Mouse (Mus musculus) embryonic facial prominence, embryonic 14.5 days (tissue): ENCODE results near the gene Prorsd1. TPM values are rescaled to one million over a fixed set of nuclear protein-coding genes. Genes with fewer than 3 reads are reported as not detected.
"Not testable (repeated sequence)": the region's sequence is repeated elsewhere in the genome, so short reads cannot be mapped to it uniquely, and the experiment has no call there.

Experiments
- ATAC-seq: fragments of 200-750 bp; cut with Nextera tagmentation; 2 replicates; pipeline ENCODE4 v1.8.0; 2017; ENCODE audit warnings: low read depth, moderate number of reproducible peaks, moderate TSS enrichment
- DNase-seq: peaks from one replicate; pipeline ENCODE4 v3.0.0-alpha.2; 2015; ENCODE audit warnings: low spot score
- H3K27ac ChIP-seq: fragments of 300-500 bp; sonication (generic); replicated peaks from 2 replicates; pipeline ENCODE4 v1.5.1; 2014; ENCODE audit warnings: low read depth, mild to moderate bottlenecking, low read length, moderate library complexity
- H3K27me3 ChIP-seq: fragments of 300-500 bp; sonication (generic); replicated peaks from 2 replicates; pipeline ENCODE4 v1.6.1; 2014; ENCODE audit warnings: low read length; ENCODE audit not compliant: control insufficient read depth, insufficient read depth
- H3K36me3 ChIP-seq: fragments of 300-500 bp; sonication (generic); 2 replicates; pipeline ENCODE4 v1.6.1; 2014; ENCODE audit warnings: low read length, mixed read lengths; ENCODE audit not compliant: control insufficient read depth, insufficient read depth
- H3K4me1 ChIP-seq: fragments of 300-500 bp; sonication (generic); 2 replicates; pipeline ENCODE4 v1.6.1; 2014; ENCODE audit warnings: antibody characterized with exemption, low read length; ENCODE audit not compliant: control insufficient read depth, insufficient read depth
- H3K4me2 ChIP-seq: fragments of 300-500 bp; sonication (generic); 2 replicates; pipeline ENCODE4 v1.6.1; 2014; ENCODE audit warnings: low read depth, mild to moderate bottlenecking, low read length, moderate library complexity, mixed read lengths
- H3K4me3 ChIP-seq: fragments of 300-500 bp; sonication (generic); 2 replicates; pipeline ENCODE4 v1.5.1; 2014; ENCODE audit warnings: low read depth, mild to moderate bottlenecking, low read length
- H3K9ac ChIP-seq: fragments of 300-500 bp; sonication (generic); 2 replicates; pipeline ENCODE4 v1.6.1; 2014; ENCODE audit warnings: low read depth, mild to moderate bottlenecking, low read length, moderate library complexity, mixed read lengths
- H3K9me3 ChIP-seq: fragments of 300-500 bp; sonication (generic); 2 replicates; pipeline ENCODE4 v1.6.1; 2016; ENCODE audit warnings: low read length; ENCODE audit not compliant: control insufficient read depth
- WGBS: fragments of 180-500 bp; shearing (Covaris S2); extraction: QIAGEN DNeasy Blood & Tissue Kit; methylation state at CpG from one replicate; pipeline ENCODE4 v1.1.7; 2014; 5-methylcytosine and 5-hydroxymethylcytosine counted together
- polyA plus RNA-seq: library from polyadenylated mRNA; unstranded; fragments of >200 nt; fragmentation: Nextera tagmentation; extraction: Ambion mirVana; gene quantifications from 2 replicates; pipeline ENCODE4 v1.2.1, GENCODE M21; 2014

Prorsd1 gene
- polyA plus RNA-seq, 1 experiment from 2014 or later = 28.1 TPM

DNA sequence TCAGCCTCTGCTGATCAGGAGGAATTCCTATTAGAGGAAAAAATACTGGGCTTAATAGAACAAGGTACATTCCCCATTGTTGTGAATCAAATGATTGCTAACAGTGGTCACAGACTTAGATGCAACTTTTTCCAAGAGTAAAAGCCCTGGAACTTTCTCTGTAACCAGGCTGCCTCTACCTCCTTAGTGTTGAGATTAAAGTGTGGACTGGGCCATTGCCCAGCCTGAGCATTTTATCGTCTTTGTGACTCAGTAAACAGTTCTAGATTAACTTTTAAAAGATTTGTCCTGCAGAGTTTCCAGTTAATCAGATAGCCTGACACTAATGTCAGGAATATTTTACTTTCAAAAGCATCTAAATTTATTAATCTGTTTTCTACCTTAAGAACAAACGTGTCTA lies 31.9 kb upstream of the Prorsd1 start:
- no peaks in the 10 kb centered on the region for H3K9me3 ChIP-seq
- H3K27ac ChIP-seq = peak overlapping the region; percentile 84
- H3K36me3 ChIP-seq = peaks cover 40% of the 10 kb centered on the region
- H3K4me2 ChIP-seq = peak overlapping the region; percentile 57
- H3K4me1 ChIP-seq = peaks cover 9% of the 10 kb centered on the region
- 18% methylated on average over 2 of the region's 2 CpGs for WGBS
- no peaks in the 10 kb centered on the region for H3K27me3 ChIP-seq
- ATAC-seq (no peak), DNase-seq (no peak)
- H3K4me3 ChIP-seq = peak overlapping the region; percentile 75
- peak overlapping the region; percentile 90 for H3K9ac ChIP-seq

DNA sequence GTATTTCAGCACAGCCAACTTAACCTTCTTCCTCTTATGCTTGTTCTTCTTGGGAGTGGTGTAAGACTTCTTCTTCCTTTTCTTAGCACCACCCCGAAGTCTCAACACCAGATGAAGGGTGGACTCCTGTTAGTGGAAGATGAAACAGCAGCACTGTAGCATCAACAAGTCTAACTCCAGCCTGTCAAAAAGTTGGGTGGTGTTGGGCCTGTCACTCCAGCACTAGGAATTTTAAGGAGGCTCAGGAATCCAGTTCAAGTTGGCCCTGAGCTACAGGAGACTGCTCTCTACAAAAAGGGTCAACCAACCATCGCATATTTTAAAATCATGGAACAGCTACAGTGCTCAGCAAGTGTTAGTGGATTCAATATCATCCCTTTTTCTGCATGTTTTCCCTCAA lies 31.5 kb upstream of the Prorsd1 start:
- Histone ChIP-seq H3K9ac (peak overlapping the region; percentile 90; the same call in 1 of the 2 replicates), H3K27ac (peak overlapping the region; percentile 84; the same call in 1 of the 2 replicates), H3K4me2 (peak overlapping the region; percentile 57), H3K36me3 (peaks cover 44% of the 10 kb centered on the region), H3K4me3 (peak overlapping the region; percentile 75)
- not testable (repeated sequence) for H3K9me3 ChIP-seq, H3K27me3 ChIP-seq, ATAC-seq, DNase-seq, H3K4me1 ChIP-seq
- WGBS = 90% methylated on average over 2 of the region's 2 CpGs

DNA sequence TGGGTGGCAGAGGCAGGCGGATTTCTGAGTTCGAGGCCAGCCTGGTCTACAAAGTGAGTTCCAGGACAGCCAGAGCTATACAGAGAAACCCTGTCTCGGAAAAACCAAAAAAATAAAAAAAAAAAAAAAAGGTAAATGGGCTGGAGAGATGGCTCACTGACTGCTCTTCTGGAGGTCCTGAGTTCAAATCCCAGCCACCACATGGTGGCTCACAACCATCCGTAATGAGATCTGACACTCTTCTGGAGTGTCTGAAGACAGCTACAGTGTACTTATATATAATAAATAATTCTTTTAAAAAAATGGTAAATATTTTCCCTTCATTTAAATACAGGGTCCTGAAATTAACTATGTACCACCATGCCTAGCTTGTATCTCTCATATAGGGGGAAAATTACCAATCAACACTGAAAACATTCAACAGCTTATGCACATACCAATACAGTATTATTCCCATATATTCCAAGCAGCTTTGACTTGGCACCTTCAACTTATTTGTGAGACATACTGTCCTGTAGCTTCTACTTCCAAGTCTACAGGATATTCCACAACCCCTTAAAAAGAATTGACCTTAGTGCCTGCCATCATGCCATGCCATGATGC lies 30.4 kb upstream of the Prorsd1 start:
- not testable (repeated sequence) for H3K27me3 ChIP-seq, DNase-seq, ATAC-seq, H3K9ac ChIP-seq, H3K27ac ChIP-seq, H3K4me2 ChIP-seq, H3K4me1 ChIP-seq, H3K4me3 ChIP-seq, H3K9me3 ChIP-seq
- 78% methylated on average over 4 of the region's 4 CpGs for WGBS
- H3K36me3 ChIP-seq = peaks cover 54% of the 10 kb centered on the region

DNA sequence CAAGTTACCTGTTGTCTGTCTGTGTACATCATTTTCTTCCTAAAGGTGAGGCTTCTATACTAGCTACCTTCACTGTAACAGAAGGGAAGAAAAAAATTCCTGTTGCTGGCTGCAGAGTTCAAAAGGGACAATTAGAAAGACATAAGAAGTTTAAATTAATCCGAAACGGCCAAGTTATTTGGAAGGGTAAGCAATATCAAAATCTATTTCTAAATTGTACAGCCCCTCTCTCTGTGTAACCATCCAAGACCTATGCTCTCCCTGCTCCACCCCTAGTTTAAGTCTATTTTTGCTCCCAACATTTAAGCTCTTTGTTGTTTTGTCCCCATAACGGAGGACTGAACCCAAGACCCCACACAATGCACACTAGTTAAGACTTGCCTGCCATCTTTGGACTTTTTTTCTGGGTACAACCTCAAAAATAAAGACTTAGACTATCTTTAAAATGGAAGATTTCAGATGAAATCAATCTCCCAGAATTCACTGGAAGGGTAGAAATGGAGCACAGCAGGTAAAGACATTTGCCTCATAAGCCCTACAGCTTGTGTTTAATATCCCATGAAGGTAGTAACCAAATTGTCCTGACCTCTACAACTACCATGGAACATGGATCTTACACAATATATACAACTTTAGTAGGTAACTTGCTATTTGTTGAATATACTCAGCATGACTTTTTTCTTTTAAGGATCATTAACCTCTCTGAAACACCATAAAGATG lies 29.6 kb upstream of the Prorsd1 start:
- peaks cover 56% of the 10 kb centered on the region for H3K36me3 ChIP-seq
- WGBS = 85% methylated on average over 3 of the region's 3 CpGs

DNA sequence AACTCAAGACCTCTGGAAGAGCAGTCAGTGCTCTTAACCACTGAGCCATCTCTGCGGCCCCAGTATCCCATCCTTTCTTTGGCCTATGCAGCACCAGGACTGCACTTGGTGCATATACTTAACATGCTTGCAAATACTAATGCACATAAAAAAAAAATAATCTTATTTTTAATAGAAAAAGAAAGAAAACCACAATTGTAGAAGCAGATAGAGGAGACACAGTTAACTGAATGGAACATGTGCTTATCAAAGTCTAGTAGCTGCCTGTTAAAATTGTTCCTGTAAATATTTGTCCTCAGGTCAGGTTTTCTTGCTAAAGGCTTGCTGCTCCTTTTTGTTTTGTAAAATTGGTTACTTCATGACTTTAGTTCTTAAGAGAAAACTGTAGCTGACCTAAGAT lies 23.4 kb upstream of the Prorsd1 start:
- no peak overlapping the region for H3K27ac ChIP-seq
- H3K27me3 ChIP-seq = no peaks in the 10 kb centered on the region
- H3K9ac ChIP-seq = no peak overlapping the region
- no peaks in the 10 kb centered on the region for H3K9me3 ChIP-seq
- no peak overlapping the region for H3K4me3 ChIP-seq
- H3K4me1 ChIP-seq = no peaks in the 10 kb centered on the region
- DNase-seq (no peak), ATAC-seq (no peak)
- H3K36me3 ChIP-seq = peaks cover 70% of the 10 kb centered on the region
- WGBS = 89% methylated on average over 1 of the region's 1 CpGs
- no peak overlapping the region for H3K4me2 ChIP-seq

More for the DNA sequence above, 29.6 kb upstream of the Prorsd1 start:
- Histone ChIP-seq H3K4me3 (no peak overlapping the region), H3K9me3 (no peaks in the 10 kb centered on the region), H3K4me2 (no peak overlapping the region), H3K4me1 (peaks cover 9% of the 10 kb centered on the region), H3K27me3 (no peaks in the 10 kb centered on the region), H3K9ac (no peak overlapping the region), H3K27ac (no peak overlapping the region)
- DNase-seq (no peak), ATAC-seq (no peak)

DNA sequence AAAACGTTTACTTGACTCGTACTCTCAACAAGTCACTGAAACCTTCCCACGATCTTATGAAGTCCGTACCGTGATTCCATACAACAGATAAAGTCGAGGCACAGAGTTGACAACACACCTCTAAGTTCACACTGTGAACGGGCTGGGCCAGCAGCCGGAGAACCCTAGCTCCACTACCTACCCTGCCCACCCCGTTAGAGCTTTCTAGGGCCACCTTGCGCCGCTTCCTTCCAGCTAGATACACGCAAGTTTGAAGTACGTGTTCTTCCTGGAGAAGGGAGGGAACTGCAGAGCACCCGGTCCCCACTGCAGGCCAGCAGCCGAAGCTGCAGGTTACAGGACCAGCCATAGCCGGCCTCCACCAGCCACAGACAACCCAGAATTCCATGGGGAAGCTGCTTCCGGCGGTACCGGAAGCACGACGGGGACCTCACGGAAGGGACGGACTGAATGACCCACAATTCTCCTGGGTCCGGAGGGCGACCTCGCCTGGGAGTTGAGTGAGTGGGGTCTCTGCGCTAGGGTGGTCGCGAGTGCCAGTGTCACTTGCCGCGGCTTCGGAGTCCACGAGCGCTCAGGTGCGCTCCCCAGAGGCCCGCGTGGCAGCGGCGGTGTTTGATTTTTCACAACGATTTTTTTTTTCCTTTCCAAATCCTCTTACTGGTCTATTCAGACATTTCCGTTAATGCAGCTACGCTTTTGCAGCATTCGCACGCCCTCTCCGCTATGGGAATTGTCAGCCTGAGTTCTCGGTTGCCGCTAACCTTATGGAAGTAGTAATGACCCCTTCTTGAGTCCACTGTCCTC lies 11.4 kb upstream of the Prorsd1 start, which contains the start of gene Mtif2:
Mtif2 (plus strand) TSS at position 421 of the 807 bp plus-strand sequence.
- H3K4me3 ChIP-seq = peak within 1 kb of the TSS; percentile 71
- ATAC-seq = peak; percentile 94
- no peaks in the 10 kb centered on the region for H3K27me3 ChIP-seq
- peaks cover 8% of the 10 kb centered on the region for H3K4me1 ChIP-seq
- H3K4me2 ChIP-seq = peak within 1 kb of the TSS; percentile 75
- WGBS = 4% methylated on average over 47 of the region's 47 CpGs
- H3K9me3 ChIP-seq = no peaks in the 10 kb centered on the region
- peak within 1 kb of the TSS; percentile 87 for H3K27ac ChIP-seq
- peak; percentile 92 for DNase-seq
- H3K9ac ChIP-seq = peak within 1 kb of the TSS; percentile 85
- H3K36me3 ChIP-seq = peaks cover 12% of the 10 kb centered on the region

DNA sequence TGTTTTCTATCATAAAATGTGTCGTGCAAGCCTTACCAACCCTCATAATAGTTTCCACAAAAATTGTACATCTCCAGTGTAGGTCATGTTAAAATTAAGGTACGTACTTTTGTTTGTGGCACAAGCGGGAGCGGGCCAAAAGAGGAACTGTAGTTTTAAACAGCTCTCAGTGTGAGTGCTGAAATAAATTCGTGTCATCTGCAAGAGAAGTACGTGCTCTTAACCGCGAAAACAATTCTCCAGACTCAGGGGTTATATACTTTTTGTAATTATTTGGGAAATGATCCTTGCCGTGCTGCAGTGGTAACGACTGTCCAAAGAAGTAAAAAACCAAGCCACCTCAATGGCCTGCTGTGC lies 530 bp downstream of the Prorsd1 start:
- WGBS = 19% methylated on average over 10 of the region's 10 CpGs
- Histone ChIP-seq H3K36me3 (peaks cover 18% of the 10 kb centered on the region), H3K9me3 (no peaks in the 10 kb centered on the region), H3K4me3 (peak overlapping the region; percentile 56), H3K4me2 (peak overlapping the region; percentile 60), H3K27ac (peak overlapping the region; percentile 65), H3K27me3 (no peaks in the 10 kb centered on the region), H3K9ac (peak overlapping the region; percentile 66), H3K4me1 (peaks cover 7% of the 10 kb centered on the region; the same call in 1 of the 2 replicates)
- ATAC-seq = no peak; the same call in 1 of the 2 replicates
- DNase-seq = peak; percentile 29

DNA sequence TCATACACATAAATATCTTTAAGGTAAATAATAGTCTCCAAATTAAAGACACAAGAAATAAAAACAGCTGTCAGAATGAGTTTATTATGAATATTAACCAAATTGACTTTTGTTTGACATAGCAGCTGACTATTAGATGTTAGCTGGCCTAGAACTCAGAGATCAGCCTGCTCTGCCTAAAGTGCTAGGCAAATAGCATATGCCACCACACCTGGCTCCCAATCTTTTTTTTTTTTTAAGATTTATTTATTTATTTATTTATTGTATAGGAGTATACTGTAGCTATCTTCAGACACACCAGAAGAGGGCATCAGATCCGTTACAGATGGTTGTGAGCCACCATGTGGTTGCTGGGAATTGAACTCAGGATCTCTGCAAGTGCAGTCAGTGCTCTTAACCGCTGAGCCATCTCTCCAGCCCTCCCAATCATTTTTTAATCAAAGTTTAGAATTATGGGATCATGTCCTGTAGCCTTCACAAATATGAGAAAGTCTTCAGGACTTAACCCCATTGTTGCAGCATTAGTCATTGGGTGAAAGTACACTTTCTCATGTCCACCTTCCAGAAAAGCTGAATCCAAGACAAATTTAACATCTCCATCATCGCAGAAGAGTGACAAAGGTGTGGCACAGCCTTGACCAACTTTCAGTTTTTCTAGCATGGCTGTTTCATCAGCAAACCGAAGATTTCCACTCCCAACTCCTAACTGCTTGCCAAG lies 1.9 kb downstream of the Prorsd1 start:
- DNase-seq (no peak), ATAC-seq (no peak)
- Histone ChIP-seq H3K9me3 (no peaks in the 10 kb centered on the region), H3K9ac (no peak overlapping the region), H3K4me2 (no peak overlapping the region), H3K4me1 (peaks cover 7% of the 10 kb centered on the region; the same call in 1 of the 2 replicates), H3K4me3 (no peak overlapping the region), H3K36me3 (peaks cover 18% of the 10 kb centered on the region), H3K27me3 (no peaks in the 10 kb centered on the region), H3K27ac (no peak overlapping the region)
- WGBS = 90% methylated on average over 4 of the region's 4 CpGs
